Mouse (Mus musculus): ENCODE measurements around the gene Gm4763. TPM values are rescaled to one million over a fixed set of nuclear protein-coding genes. Genes with fewer than 3 reads are reported as not detected.
"Not testable (repeated sequence)": the region's sequence is repeated elsewhere in the genome, so short reads cannot be mapped to it uniquely, and the experiment has no call there.

Gm4763 gene
- total and polyA plus RNA-seq, 3 experiments = not detected

DNA sequence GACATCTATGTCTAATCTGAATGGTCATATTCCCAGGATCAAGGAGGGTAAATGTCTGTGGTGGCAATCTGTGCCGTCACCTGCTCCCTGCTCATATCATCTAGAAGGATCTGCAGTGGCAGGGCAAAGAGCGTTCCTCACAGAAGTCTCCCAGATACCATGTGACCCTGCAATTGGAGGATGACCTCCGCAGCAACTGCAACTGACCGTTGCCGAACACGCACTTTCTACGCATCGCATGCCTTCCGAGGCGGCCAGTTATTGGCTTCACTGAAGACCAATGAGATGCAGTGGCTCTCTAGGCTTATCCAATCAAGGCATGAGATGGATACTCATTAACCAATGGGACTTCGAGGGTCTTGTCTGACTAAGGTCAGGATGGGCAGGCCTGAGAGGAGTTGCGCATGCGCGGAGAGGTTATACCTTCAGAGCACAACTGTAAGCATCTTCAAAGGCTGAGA lies 17.8 kb downstream of the Gm4763 start, which contains the start of gene BC049730:
BC049730 (plus strand) TSS at position 411 of the 461 bp plus-strand sequence.
- no peak within 1 kb of the TSS for H3K27ac ChIP-seq (ENCODE audit: control insufficient read depth, low read depth, low read length)
- H3K9ac ChIP-seq (ENCODE audit: control insufficient read depth, low read depth, low read length, poor library complexity, severe bottlenecking) = no peak within 1 kb of the TSS
- no peaks in the 10 kb centered on the region for H3K9me3 ChIP-seq (replicated peaks; ENCODE audit: insufficient read depth, low read length)
- no peaks in the 10 kb centered on the region for H3K4me1 ChIP-seq (ENCODE audit: control insufficient read depth in 1 of 2, insufficient read depth in 2 of 2, low read length in 2 of 2)
- H3K4me3 ChIP-seq (ENCODE audit: control insufficient read depth in 1 of 2, insufficient read depth in 1 of 2, low read depth in 2 of 2, low read length in 2 of 2) = no peak within 1 kb of the TSS
- no peaks in the 10 kb centered on the region for H3K36me3 ChIP-seq (ENCODE audit: control insufficient read depth in 1 of 2, insufficient read depth in 2 of 2, low read length in 2 of 2)
- H3K27me3 ChIP-seq (ENCODE audit: control insufficient read depth in 1 of 2, insufficient read depth in 2 of 2, low read length in 2 of 2) = peaks cover 9 to 14% of the 10 kb centered on the region in 2 experiments
- TF ChIP-seq TAL1 (IDR thresholded peaks at IDR 0.05; ENCODE audit: low read length) (no peak), ETS1 (IDR thresholded peaks at IDR 0.05; ENCODE audit: low read depth, low read length) (no peak), MAZ (IDR thresholded peaks at IDR 0.05; ENCODE audit: low read depth, low read length) (no peak), MAFK (IDR thresholded peaks at IDR 0.05; ENCODE audit: borderline replicate concordance, low read depth, low read length) (no peak), TCF12 (IDR thresholded peaks at IDR 0.05; ENCODE audit: low read depth, low read length) (no peak), ELF1 (IDR thresholded peaks at IDR 0.05; ENCODE audit: low read depth, low read length) (no peak), GABPA (IDR thresholded peaks at IDR 0.05; ENCODE audit: low read depth, low read length) (no peak), POLR2A (IDR thresholded peaks at IDR 0.05; ENCODE audit: control insufficient read depth in 1 of 2, insufficient read depth in 1 of 2, low read depth in 1 of 2, low read length in 2 of 2, poor library complexity in 1 of 2) (no peak), MYC (IDR thresholded peaks at IDR 0.05; ENCODE audit: low read depth, low read length) (no peak), RAD21 (IDR thresholded peaks at IDR 0.05; ENCODE audit: low read depth, low read length) (no peak), USF1 (IDR thresholded peaks at IDR 0.05; ENCODE audit: low read depth, low read length) (no peak), SIN3A (IDR thresholded peaks at IDR 0.05; ENCODE audit: low read length) (no peak), EP300 (IDR thresholded peaks at IDR 0.05; ENCODE audit: low read depth in 1 of 2, low read length in 2 of 2) (no peak), MAX (IDR thresholded peaks at IDR 0.05; ENCODE audit: low read length) (no peak), MYB (IDR thresholded peaks at IDR 0.05; ENCODE audit: low read depth, low read length) (no peak), SMC3 (IDR thresholded peaks at IDR 0.05; ENCODE audit: low read depth, low read length) (no peak), POLR2AphosphoS2 (IDR thresholded peaks at IDR 0.05; ENCODE audit: low read length) (no peak), ZNF384 (IDR thresholded peaks at IDR 0.05; ENCODE audit: low read depth, low read length) (no peak), NELFE (IDR thresholded peaks at IDR 0.05; ENCODE audit: low read depth, low read length) (no peak)
- DNase-seq (ENCODE audit: low read depth, low spot score) = no peak
- H3K79me2 ChIP-seq (ENCODE audit: control insufficient read depth, insufficient read depth, low read length, poor library complexity) = no peaks in the 10 kb centered on the region

- not testable (repeated sequence) for H3K4me3 ChIP-seq (ENCODE audit: control insufficient read depth in 1 of 2, insufficient read depth in 1 of 2, low read depth in 2 of 2, low read length in 2 of 2); H3K4me1 ChIP-seq (ENCODE audit: control insufficient read depth in 1 of 2, insufficient read depth in 2 of 2, low read length in 2 of 2); DNase-seq (ENCODE audit: low read depth, low spot score); H3K36me3 ChIP-seq (ENCODE audit: control insufficient read depth in 1 of 2, insufficient read depth in 2 of 2, low read length in 2 of 2); H3K9ac ChIP-seq (ENCODE audit: control insufficient read depth, low read depth, low read length, poor library complexity, severe bottlenecking); H3K27ac ChIP-seq (ENCODE audit: control insufficient read depth, low read depth, low read length); H3K9me3 ChIP-seq (replicated peaks; ENCODE audit: insufficient read depth, low read length); H3K79me2 ChIP-seq (ENCODE audit: control insufficient read depth, insufficient read depth, low read length, poor library complexity)
- H3K27me3 ChIP-seq (ENCODE audit: control insufficient read depth in 1 of 2, insufficient read depth in 2 of 2, low read length in 2 of 2) = peaks cover 9 to 14% of the 10 kb centered on the region in 2 experiments
Measured at GRCm38 (mm10) chr7:24702841-24703240, 23.9 kb downstream of the Gm4763 start.

DNA sequence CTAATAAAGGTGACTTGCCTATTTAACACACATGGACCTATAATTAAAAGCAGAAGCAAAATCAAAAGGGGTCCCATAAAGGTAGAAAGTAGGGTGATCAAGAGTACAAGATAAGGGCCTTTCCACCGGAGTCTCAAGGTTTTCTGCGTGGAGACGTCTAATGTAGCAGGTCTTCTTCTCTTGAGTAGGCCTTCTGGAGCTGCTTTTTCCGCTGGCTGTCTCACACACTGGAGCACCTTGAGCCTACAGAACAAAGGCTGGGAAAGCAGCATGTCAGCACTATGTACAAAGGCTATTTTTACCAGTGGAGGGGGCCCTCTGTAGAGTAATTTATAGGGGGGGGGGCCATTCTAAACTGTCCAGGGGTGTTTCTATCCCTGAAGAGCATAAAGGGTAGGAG lies 28.8 kb downstream of the Gm4763 start:
- not testable (repeated sequence) for H3K79me2 ChIP-seq (ENCODE audit: control insufficient read depth, insufficient read depth, low read length, poor library complexity); H3K4me3 ChIP-seq (ENCODE audit: control insufficient read depth in 1 of 2, insufficient read depth in 1 of 2, low read depth in 2 of 2, low read length in 2 of 2); H3K9ac ChIP-seq (ENCODE audit: control insufficient read depth, low read depth, low read length, poor library complexity, severe bottlenecking); DNase-seq (ENCODE audit: low read depth, low spot score); H3K36me3 ChIP-seq (ENCODE audit: control insufficient read depth in 1 of 2, insufficient read depth in 2 of 2, low read length in 2 of 2); H3K27me3 ChIP-seq (ENCODE audit: control insufficient read depth in 1 of 2, insufficient read depth in 2 of 2, low read length in 2 of 2); H3K4me1 ChIP-seq (ENCODE audit: control insufficient read depth in 1 of 2, insufficient read depth in 2 of 2, low read length in 2 of 2); H3K27ac ChIP-seq (ENCODE audit: control insufficient read depth, low read depth, low read length); H3K9me3 ChIP-seq (replicated peaks; ENCODE audit: insufficient read depth, low read length)

DNA sequence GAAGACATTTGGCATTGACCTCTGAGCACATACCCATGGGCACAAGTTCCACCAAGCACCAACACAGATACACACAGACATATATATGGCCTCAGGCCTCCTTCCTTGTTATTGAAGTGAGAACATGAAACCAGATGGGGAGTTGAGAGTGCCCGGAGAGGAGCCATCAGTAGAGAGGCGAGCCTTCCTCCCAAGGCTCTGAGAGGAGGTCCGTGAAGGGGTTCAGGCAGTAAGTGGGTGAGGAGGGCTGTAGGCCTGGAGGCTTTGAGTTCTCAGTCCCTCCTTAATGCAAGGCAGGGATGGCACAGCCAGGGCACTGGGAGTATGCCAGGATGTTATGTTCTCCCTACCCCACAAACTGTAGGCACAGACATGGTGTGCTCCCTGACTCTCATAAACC lies 34.0 kb downstream of the Gm4763 start:
- not testable (repeated sequence) for H3K36me3 ChIP-seq (ENCODE audit: control insufficient read depth in 1 of 2, insufficient read depth in 2 of 2, low read length in 2 of 2); DNase-seq (ENCODE audit: low read depth, low spot score); H3K9me3 ChIP-seq (replicated peaks; ENCODE audit: insufficient read depth, low read length); H3K4me3 ChIP-seq (ENCODE audit: control insufficient read depth in 1 of 2, insufficient read depth in 1 of 2, low read depth in 2 of 2, low read length in 2 of 2); H3K27ac ChIP-seq (ENCODE audit: control insufficient read depth, low read depth, low read length); H3K79me2 ChIP-seq (ENCODE audit: control insufficient read depth, insufficient read depth, low read length, poor library complexity); H3K9ac ChIP-seq (ENCODE audit: control insufficient read depth, low read depth, low read length, poor library complexity, severe bottlenecking); H3K4me1 ChIP-seq (ENCODE audit: control insufficient read depth in 1 of 2, insufficient read depth in 2 of 2, low read length in 2 of 2); H3K27me3 ChIP-seq (ENCODE audit: control insufficient read depth in 1 of 2, insufficient read depth in 2 of 2, low read length in 2 of 2)
